Mouse (Mus musculus) retina, adult 2 months (tissue): Measurements from ENCODE around the gene Olfr1120.
"Not testable (repeated sequence)": the region's sequence is repeated elsewhere in the genome, so short reads cannot be mapped to it uniquely, and the experiment has no call there.

Experiments
- DNase-seq: peaks from one replicate; pipeline ENCODE4 v3.0.0-alpha.2; 2012; ENCODE audit warnings: low read depth, low spot score

Olfr1120 gene

DNA sequence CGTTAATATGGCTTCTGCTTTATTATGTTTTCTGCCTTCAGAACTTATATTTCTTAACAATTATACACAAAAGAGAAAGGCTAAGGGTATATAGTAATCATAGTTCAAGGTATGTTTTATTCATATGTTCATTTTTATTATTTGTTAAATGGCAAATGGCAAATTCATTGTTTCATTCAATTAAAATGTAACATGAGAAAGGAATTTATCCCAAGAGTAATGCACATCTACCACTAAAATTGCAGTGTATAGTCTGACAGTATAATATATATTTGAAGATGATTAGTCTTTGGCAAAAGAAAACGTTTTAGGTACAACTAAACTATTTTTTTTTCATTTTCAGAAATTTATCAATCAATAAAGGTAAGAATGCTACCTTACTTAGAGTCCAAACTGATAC, at the start of gene Olfr1120:
Gene Olfr1120 (plus strand): TSS at position 301 of the 400 bp plus-strand sequence.
- DNase-seq: no peak

- no peak for DNase-seq
Observed at GRCm38 (mm10) chr2:87307281-87307680, 47.3 kb upstream of the Olfr1120 start, which contains the start of gene Olfr1118. Olfr1118 (plus strand) TSS chr2:87307581.

GRCm38 (mm10) chr2:87360121-87360520, 5.5 kb downstream of the Olfr1120 start:
- DNase-seq: not testable (repeated sequence)

DNA sequence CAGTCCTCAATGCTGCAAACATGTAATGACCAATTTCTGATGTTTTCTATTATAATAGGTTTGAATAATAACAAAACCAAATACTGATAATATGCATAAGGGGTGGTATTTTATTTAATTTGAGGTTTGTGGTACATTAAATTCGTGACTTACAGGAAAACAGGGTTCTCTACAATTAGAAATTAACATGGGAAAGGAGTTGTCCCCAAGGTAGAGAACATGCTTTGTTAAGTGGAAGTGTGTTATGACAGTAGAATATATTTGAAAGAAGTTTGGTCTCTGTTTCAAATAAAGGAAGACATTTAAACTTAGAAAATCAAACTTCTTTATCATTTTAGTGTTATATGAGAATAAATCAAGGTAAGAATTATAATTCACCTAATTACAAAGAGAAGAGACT, 15.0 kb downstream of the Olfr1120 start, which contains the start of gene Olfr1121:
Gene Olfr1121 (plus strand): TSS at position 301 of the 400 bp plus-strand sequence.
- DNase-seq: no peak

DNA sequence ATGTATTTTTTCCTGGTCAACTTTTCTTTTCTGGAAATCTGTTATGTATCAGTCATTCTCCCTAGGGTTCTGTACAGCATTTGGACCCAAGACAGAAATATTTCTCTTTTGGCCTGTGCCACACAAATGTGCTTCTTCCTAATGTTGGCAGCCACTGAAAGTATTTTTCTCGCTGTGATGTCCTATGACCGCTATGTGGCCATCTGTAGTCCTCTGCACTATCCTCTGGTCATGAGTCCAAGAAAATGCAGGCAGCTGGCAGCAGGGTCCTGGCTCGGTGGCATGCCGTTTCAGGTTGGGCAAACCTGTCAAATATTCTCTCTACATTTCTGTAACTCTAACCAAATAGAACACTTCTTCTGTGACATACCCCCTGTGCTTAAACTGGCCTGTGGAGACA, 17.1 kb downstream of the Olfr1120 start:
- no peak for DNase-seq

DNA sequence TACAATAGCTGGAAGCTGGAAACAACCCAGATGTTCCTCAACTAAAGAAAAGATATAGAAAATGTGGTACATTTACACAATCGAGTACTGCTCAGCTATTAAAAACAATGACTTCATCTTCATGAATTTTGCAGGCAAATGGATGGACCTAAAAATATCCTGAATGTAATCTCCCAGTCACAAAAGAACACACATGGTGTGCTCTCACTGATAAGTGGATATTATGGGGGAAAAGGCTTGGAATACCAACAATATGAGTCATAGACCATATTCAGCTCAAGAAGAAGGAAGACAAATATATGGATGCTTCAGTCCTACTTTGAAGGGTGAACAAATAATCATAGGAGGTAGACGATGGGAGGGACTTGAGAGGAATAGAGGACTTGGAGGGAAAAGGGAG, 29.3 kb downstream of the Olfr1120 start:
- no peak for DNase-seq

DNA sequence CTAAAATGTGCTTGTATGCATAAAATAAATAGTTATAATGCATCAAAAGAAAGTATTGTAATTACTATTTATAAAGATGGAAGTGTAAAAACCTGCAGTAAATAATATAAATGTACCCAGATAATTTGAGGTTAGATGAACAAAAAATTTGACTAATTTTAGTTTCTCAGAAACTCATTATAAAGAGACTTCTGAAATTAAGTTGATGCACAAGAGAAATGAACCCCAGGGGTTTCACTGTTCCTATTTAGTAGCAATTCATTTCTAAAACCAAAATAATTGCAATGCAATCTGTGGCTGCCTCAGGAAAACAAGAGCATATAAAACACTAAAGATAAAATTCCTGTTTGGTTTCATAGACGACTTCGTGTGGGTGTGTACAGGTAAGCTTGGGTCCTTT, 30.9 kb downstream of the Olfr1120 start, which contains the start of gene Olfr1122:
Gene Olfr1122 (plus strand): TSS at position 301 of the 400 bp plus-strand sequence.
- DNase-seq: no peak

DNA sequence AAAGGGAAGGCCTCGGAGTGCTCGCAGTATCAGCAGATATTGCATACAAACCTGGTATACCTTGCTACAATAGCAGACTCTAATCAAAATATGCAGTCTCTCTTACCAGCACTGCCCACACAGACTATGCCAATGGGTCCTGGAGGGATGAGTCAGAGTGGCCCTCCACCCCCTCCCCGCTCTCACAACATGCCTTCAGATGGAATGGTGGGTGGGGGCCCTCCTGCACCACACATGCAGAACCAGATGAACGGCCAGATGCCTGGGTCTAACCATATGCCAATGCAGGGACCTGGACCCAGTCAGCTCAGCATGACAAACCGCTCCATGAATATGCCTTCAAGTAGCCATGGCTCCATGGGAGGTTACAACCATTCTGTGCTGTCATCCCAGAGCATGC, 39.0 kb downstream of the Olfr1120 start:
- not testable (repeated sequence) for DNase-seq

- not testable (repeated sequence) for DNase-seq
Observed at GRCm38 (mm10) chr2:87394686-87395085, 40.1 kb downstream of the Olfr1120 start.
